Mouse (Mus musculus): Measurements from ENCODE around the gene Dbnl. TPM values are rescaled to one million over a fixed set of nuclear protein-coding genes. Genes with fewer than 3 reads are reported as not detected.

Gene Dbnl
- polyA plus RNA-seq, 1 experiment from 2014 or later: 99.8 TPM

DNA sequence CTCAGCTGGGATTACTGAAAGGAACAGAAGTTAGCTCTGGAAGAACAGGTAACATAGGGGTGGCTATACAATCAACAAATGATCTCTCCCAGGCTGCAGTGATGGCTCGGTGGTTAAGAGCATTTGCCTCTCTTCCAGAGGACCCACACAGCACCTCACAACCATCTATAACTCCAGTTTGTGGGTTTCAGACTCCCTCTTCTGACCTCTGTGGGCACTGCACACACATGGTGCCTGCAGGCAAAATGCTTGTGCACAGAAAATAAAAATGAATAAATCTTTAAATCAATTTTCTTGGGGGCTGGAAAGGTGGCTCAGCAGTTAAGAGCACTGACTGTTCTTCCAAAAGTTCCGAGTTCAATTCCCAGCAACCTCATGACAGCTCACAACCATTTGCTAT, 9.8 kb upstream of the Dbnl start:
- TF ChIP-seq CTCF (IDR thresholded peaks at IDR 0.05; ENCODE audit: low read depth): peak; percentile 64
- TF ChIP-seq EP300 (optimal IDR thresholded peaks at IDR 0.05): no peak
- Histone ChIP-seq H3K9ac (ENCODE audit: low read length) (no peak overlapping the region; the same call in 1 of the 2 replicates), H3K4me3 (ENCODE audit: low read depth, low read length) (no peak overlapping the region), H3K36me3 (ENCODE audit: control insufficient read depth, insufficient read depth, low read length) (no peaks in the 10 kb centered on the region; the same call in 1 of the 2 replicates), H3K4me2 (replicated peaks; ENCODE audit: low read depth) (no peak overlapping the region), H3K9me3 (ENCODE audit: control insufficient read depth, low read length) (no peaks in the 10 kb centered on the region), H3K4me1 (replicated peaks; ENCODE audit: control insufficient read depth, insufficient read depth) (no peaks in the 10 kb centered on the region), H3K27ac (replicated peaks) (no peak overlapping the region), H3K27me3 (ENCODE audit: control insufficient read depth, insufficient read depth, low read length) (no peaks in the 10 kb centered on the region)
- 77% methylated on average over 2 of the region's 2 CpGs for WGBS
- DNase-seq (ENCODE audit: low spot score) (no peak), ATAC-seq (ENCODE audit: low FRiP score, low TSS enrichment) (no peak)

DNA sequence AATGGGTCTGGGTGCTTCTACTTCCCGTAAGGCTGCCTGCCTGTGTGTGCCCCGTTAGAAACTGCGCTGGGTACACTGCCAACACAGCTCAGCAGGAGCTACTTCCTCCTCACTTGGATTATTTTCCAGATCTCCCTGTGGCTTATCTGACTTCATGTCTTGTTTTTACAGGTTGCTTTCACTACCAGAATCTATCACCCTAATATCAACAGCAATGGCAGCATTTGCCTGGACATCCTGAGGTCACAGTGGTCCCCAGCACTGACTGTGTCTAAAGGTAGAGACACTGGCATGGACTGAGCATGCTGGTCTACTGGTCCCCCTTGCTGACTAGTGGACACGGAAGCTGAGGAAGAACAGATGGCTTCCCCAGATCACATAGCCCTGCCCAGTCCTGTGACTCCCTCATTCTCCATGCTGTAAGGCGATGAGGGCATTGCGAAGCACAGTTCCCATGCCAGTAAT, 8.2 kb upstream of the Dbnl start:
- no peak for TF ChIP-seq EP300 (optimal IDR thresholded peaks at IDR 0.05)
- no peak for TF ChIP-seq CTCF (IDR thresholded peaks at IDR 0.05; ENCODE audit: low read depth)
- H3K4me2 ChIP-seq (replicated peaks; ENCODE audit: low read depth): no peak overlapping the region
- 94% methylated on average over 6 of the region's 6 CpGs for WGBS
- H3K27ac ChIP-seq (replicated peaks): no peak overlapping the region
- H3K9me3 ChIP-seq (ENCODE audit: control insufficient read depth, low read length): no peaks in the 10 kb centered on the region
- H3K4me1 ChIP-seq (replicated peaks; ENCODE audit: control insufficient read depth, insufficient read depth): no peaks in the 10 kb centered on the region
- H3K9ac ChIP-seq (ENCODE audit: low read length): no peak overlapping the region
- no peak overlapping the region for H3K4me3 ChIP-seq (ENCODE audit: low read depth, low read length)
- no peaks in the 10 kb centered on the region for H3K27me3 ChIP-seq (ENCODE audit: control insufficient read depth, insufficient read depth, low read length)
- ATAC-seq (ENCODE audit: low FRiP score, low TSS enrichment) (no peak), DNase-seq (ENCODE audit: low spot score) (no peak)
- no peaks in the 10 kb centered on the region; the same call in 1 of the 2 replicates for H3K36me3 ChIP-seq (ENCODE audit: control insufficient read depth, insufficient read depth, low read length)

- TF ChIP-seq EP300 (optimal IDR thresholded peaks at IDR 0.05): no peak
- peak; percentile 65 for TF ChIP-seq CTCF (IDR thresholded peaks at IDR 0.05; ENCODE audit: low read depth)
- H3K27me3 ChIP-seq (ENCODE audit: control insufficient read depth, insufficient read depth, low read length): no peaks in the 10 kb centered on the region
- 55% methylated on average over 8 of the region's 8 CpGs for WGBS
- ATAC-seq (ENCODE audit: low FRiP score, low TSS enrichment): peak; percentile 81
- H3K4me3 ChIP-seq (ENCODE audit: low read depth, low read length): no peak overlapping the region
- peak; percentile 68 for DNase-seq (ENCODE audit: low spot score)
- H3K4me2 ChIP-seq (replicated peaks; ENCODE audit: low read depth): no peak overlapping the region
- H3K36me3 ChIP-seq (ENCODE audit: control insufficient read depth, insufficient read depth, low read length): no peaks in the 10 kb centered on the region; the same call in 1 of the 2 replicates
- no peaks in the 10 kb centered on the region for H3K9me3 ChIP-seq (ENCODE audit: control insufficient read depth, low read length)
- H3K27ac ChIP-seq (replicated peaks): no peak overlapping the region
- H3K4me1 ChIP-seq (replicated peaks; ENCODE audit: control insufficient read depth, insufficient read depth): no peaks in the 10 kb centered on the region
- H3K9ac ChIP-seq (ENCODE audit: low read length): no peak overlapping the region
These were observed 5.9 kb upstream of the Dbnl start for GRCm38 (mm10) chr11:5782199-5782944.

GRCm38 (mm10) chr11:5785732-5786131, 2.6 kb upstream of the Dbnl start:
- H3K4me2 ChIP-seq (replicated peaks; ENCODE audit: low read depth): no peak overlapping the region
- no peak for TF ChIP-seq EP300 (optimal IDR thresholded peaks at IDR 0.05)
- TF ChIP-seq CTCF (IDR thresholded peaks at IDR 0.05; ENCODE audit: low read depth): no peak
- H3K4me3 ChIP-seq (ENCODE audit: low read depth, low read length): no peak overlapping the region
- no peak overlapping the region for H3K27ac ChIP-seq (replicated peaks)
- ATAC-seq (ENCODE audit: low FRiP score, low TSS enrichment) (no peak), DNase-seq (ENCODE audit: low spot score) (no peak)
- H3K27me3 ChIP-seq (ENCODE audit: control insufficient read depth, insufficient read depth, low read length): no peaks in the 10 kb centered on the region
- H3K4me1 ChIP-seq (replicated peaks; ENCODE audit: control insufficient read depth, insufficient read depth): peaks cover 5% of the 10 kb centered on the region; the same call in 1 of the 2 replicates
- H3K9me3 ChIP-seq (ENCODE audit: control insufficient read depth, low read length): no peaks in the 10 kb centered on the region
- H3K9ac ChIP-seq (ENCODE audit: low read length): no peak overlapping the region
- H3K36me3 ChIP-seq (ENCODE audit: control insufficient read depth, insufficient read depth, low read length): no peaks in the 10 kb centered on the region

DNA sequence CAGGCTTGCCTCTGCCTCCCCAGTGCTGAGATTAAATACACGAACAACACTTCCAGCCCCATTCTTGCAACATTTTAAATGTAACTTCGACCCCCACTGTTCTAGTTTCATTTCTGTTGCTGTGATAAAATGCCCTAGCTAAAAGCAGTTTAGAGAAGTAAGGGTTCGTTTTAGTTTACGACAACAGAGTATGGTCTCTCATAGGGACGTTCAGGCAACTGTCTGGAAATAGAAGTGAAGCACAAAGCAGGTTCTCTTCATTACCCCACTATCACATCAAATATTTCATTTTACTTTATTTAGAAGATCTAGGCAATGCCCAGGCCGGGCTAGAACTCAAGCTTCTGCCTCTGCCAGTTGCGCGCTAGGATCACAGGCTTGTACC, 625 bp upstream of the Dbnl start:
- TF ChIP-seq CTCF (IDR thresholded peaks at IDR 0.05; ENCODE audit: low read depth) (no peak), EP300 (optimal IDR thresholded peaks at IDR 0.05) (no peak)
- peak overlapping the region; percentile 90 for H3K4me3 ChIP-seq (ENCODE audit: low read depth, low read length)
- H3K4me1 ChIP-seq (replicated peaks; ENCODE audit: control insufficient read depth, insufficient read depth): peaks cover 5% of the 10 kb centered on the region; the same call in 1 of the 2 replicates
- H3K4me2 ChIP-seq (replicated peaks; ENCODE audit: low read depth): peak overlapping the region; percentile 85
- DNase-seq (ENCODE audit: low spot score): no peak
- H3K9ac ChIP-seq (ENCODE audit: low read length): peak overlapping the region; percentile 86
- WGBS: 30% methylated on average over 8 of the region's 8 CpGs
- H3K27ac ChIP-seq (replicated peaks): peak overlapping the region; percentile 97
- 0 out of 2 replicates have a peak, but pooled peaks cover 11% of the 10 kb centered on the region for H3K36me3 ChIP-seq (ENCODE audit: control insufficient read depth, insufficient read depth, low read length)
- H3K27me3 ChIP-seq (ENCODE audit: control insufficient read depth, insufficient read depth, low read length): no peaks in the 10 kb centered on the region
- ATAC-seq (ENCODE audit: low FRiP score, low TSS enrichment): no peak
- no peaks in the 10 kb centered on the region for H3K9me3 ChIP-seq (ENCODE audit: control insufficient read depth, low read length)

Measured in stomach, postnatal 0 days (tissue).